In genomic region chr15:26894031-26894655, GRCm38 (mm10) we compare ENCODE assay signal across 8 mouse cellular contexts. TPM values are rescaled to one million over a fixed set of nuclear protein-coding genes. Genes with fewer than 3 reads are reported as not detected.
DNase-seq lines count a peak whose midpoint lies in the region; ATAC-seq and TF ChIP-seq lines count a peak whose summit lies in the region.

No protein-coding gene starts in this region.

- peak overlapping the region; percentile 66 for H3K4me2 ChIP-seq in embryonic facial prominence, embryonic 15.5 days (replicated peaks)
- H3K4me2 ChIP-seq in heart, embryonic 16.5 days (ENCODE audit: low read depth, low read length): peak overlapping the region; percentile 94
- H3K4me2 ChIP-seq in kidney, postnatal 0 days (ENCODE audit: low read length): peak overlapping the region; percentile 88
- H3K4me2 ChIP-seq in stomach, embryonic 15.5 days: peak overlapping the region; percentile 79

- 2% methylated on average over 12 of the region's 12 CpGs for WGBS in embryonic facial prominence, embryonic 15.5 days
- 5% methylated on average over 12 of the region's 12 CpGs for WGBS in heart, embryonic 16.5 days
- 2% methylated on average over 12 of the region's 12 CpGs for WGBS in kidney, postnatal 0 days
- WGBS in stomach, embryonic 15.5 days: 1% methylated on average over 12 of the region's 12 CpGs

- peak overlapping the region; percentile 95 for H3K27ac ChIP-seq in embryonic facial prominence, embryonic 15.5 days (replicated peaks)
- H3K27ac ChIP-seq in heart, embryonic 16.5 days (ENCODE audit: low read length): peak overlapping the region; percentile 91
- peak overlapping the region; percentile 92; the same call in 1 of the 2 replicates for H3K27ac ChIP-seq in kidney, postnatal 0 days
- peak overlapping the region; percentile 93 for H3K27ac ChIP-seq in stomach, embryonic 15.5 days

- no peaks in the 10 kb centered on the region for H3K9me3 ChIP-seq in embryonic facial prominence, embryonic 15.5 days (replicated peaks)
- H3K9me3 ChIP-seq in heart, embryonic 16.5 days (replicated peaks; ENCODE audit: control insufficient read depth, low read length): no peaks in the 10 kb centered on the region
- H3K9me3 ChIP-seq in kidney, postnatal 0 days (replicated peaks; ENCODE audit: low read length): no peaks in the 10 kb centered on the region
- H3K9me3 ChIP-seq in stomach, embryonic 15.5 days: no peaks in the 10 kb centered on the region

- peak overlapping the region; percentile 82 for H3K4me3 ChIP-seq in embryonic facial prominence, embryonic 15.5 days (replicated peaks)
- peak overlapping the region; percentile 71 for H3K4me3 ChIP-seq in heart, embryonic 16.5 days (ENCODE audit: low read length)
- H3K4me3 ChIP-seq in kidney, postnatal 0 days (replicated peaks; ENCODE audit: low read depth, low read length): peak overlapping the region; percentile 80
- peak overlapping the region; percentile 73 for H3K4me3 ChIP-seq in stomach, embryonic 15.5 days (replicated peaks)

- no peak for TF ChIP-seq CTCF in kidney, postnatal 0 days (IDR thresholded peaks at IDR 0.05; ENCODE audit: low read depth)

- H3K9ac ChIP-seq in embryonic facial prominence, embryonic 15.5 days: peak overlapping the region; percentile 80; the same call in 1 of the 2 replicates
- H3K9ac ChIP-seq in heart, embryonic 16.5 days (ENCODE audit: low read length): peak overlapping the region; percentile 81
- H3K9ac ChIP-seq in kidney, postnatal 0 days (ENCODE audit: low read depth, low read length): peak overlapping the region; percentile 75; the same call in 1 of the 2 replicates
- 0 out of 2 replicates have a peak overlapping the region, but pooled peaks have one; percentile 76 for H3K9ac ChIP-seq in stomach, embryonic 15.5 days

- peaks cover 7% of the 10 kb centered on the region; the same call in 1 of the 2 replicates for H3K4me1 ChIP-seq in embryonic facial prominence, embryonic 15.5 days
- no peaks in the 10 kb centered on the region for H3K4me1 ChIP-seq in heart, embryonic 16.5 days (ENCODE audit: control insufficient read depth, insufficient read depth, low read length)
- H3K4me1 ChIP-seq in kidney, postnatal 0 days (replicated peaks; ENCODE audit: insufficient read depth, low read length): no peaks in the 10 kb centered on the region
- H3K4me1 ChIP-seq in stomach, embryonic 15.5 days: no peaks in the 10 kb centered on the region

- no peaks in the 10 kb centered on the region for H3K27me3 ChIP-seq in embryonic facial prominence, embryonic 15.5 days
- no peaks in the 10 kb centered on the region for H3K27me3 ChIP-seq in heart, embryonic 16.5 days (ENCODE audit: control insufficient read depth, insufficient read depth, low read length)
- 0 out of 2 replicates have a peak, but pooled peaks cover 4% of the 10 kb centered on the region for H3K27me3 ChIP-seq in kidney, postnatal 0 days (ENCODE audit: insufficient read depth, low read length)
- no peaks in the 10 kb centered on the region for H3K27me3 ChIP-seq in stomach, embryonic 15.5 days (replicated peaks)

- H3K36me3 ChIP-seq in embryonic facial prominence, embryonic 15.5 days: no peaks in the 10 kb centered on the region
- H3K36me3 ChIP-seq in heart, embryonic 16.5 days (ENCODE audit: control insufficient read depth, insufficient read depth): no peaks in the 10 kb centered on the region
- no peaks in the 10 kb centered on the region for H3K36me3 ChIP-seq in kidney, postnatal 0 days (ENCODE audit: insufficient read depth, low read length)
- H3K36me3 ChIP-seq in stomach, embryonic 15.5 days: no peaks in the 10 kb centered on the region

- peak; percentile 61 for DNase-seq in adrenal gland, postnatal 10 days
- peak; percentile 88 for DNase-seq in kidney, postnatal 0 days (ENCODE audit: low spot score)
- DNase-seq in lung, postnatal 25 days (ENCODE audit: low spot score): peak; percentile 59
- no peak for DNase-seq in right cerebral cortex, adult 18-20 months
- no peak for DNase-seq in B cell, adult 2 months

- peak; percentile 59; the same call in 1 of the 2 replicates for ATAC-seq in embryonic facial prominence, embryonic 15.5 days (ENCODE audit: insufficient number of reproducible peaks, low FRiP score, low TSS enrichment, low read depth)
- ATAC-seq in heart, embryonic 16.5 days (replicated peaks; ENCODE audit: extremely low read depth, insufficient read depth, low FRiP score): no peak
- ATAC-seq in kidney, postnatal 0 days (replicated peaks; ENCODE audit: low FRiP score, low read depth): peak; percentile 20; the same call in 1 of the 2 replicates
- ATAC-seq in stomach, embryonic 15.5 days (ENCODE audit: insufficient read depth, low FRiP score, low read depth): 0 out of 2 replicates have a peak, but pooled peaks have one; percentile 14

RNA-seq across cellular contexts. Expression of gene Fbxl7, which starts 1.2 kb away (rescaled TPM):
- 10 to 100 TPM in 1 of 2 experiments, 1 to 10 TPM in 1; 9.2 to 14.1 TPM for total RNA-seq in adrenal gland, postnatal 10 days (2021)
- 23.7 and 26.2 TPM in 2 replicates for polyA plus RNA-seq in embryonic facial prominence, embryonic 15.5 days (2015; fragmentation: Nextera tagmentation; extraction: Ambion mirVana)
- polyA plus RNA-seq in heart, embryonic 16.5 days (2015; fragmentation: Nextera tagmentation; extraction: Ambion mirVana): 7.3 and 8.5 TPM in 2 replicates
- polyA plus RNA-seq in kidney, postnatal 0 days (2015; fragmentation: Nextera tagmentation; extraction: Ambion mirVana): 7.4 and 7.9 TPM in 2 replicates
- polyA plus RNA-seq in stomach, embryonic 15.5 days (2015; fragmentation: Nextera tagmentation; extraction: Ambion mirVana): 14.4 and 16.8 TPM in 2 replicates

Comparison
In these comparisons a context has a peak if more than half of its experiments do, and no peak if none do; other contexts are left out.
1. DNase-seq: peak in adrenal gland, postnatal 10 days (single experiment), kidney, postnatal 0 days (single experiment) and lung, postnatal 25 days (single experiment); none in right cerebral cortex, adult 18-20 months (single experiment) and B cell, adult 2 months (0 of 2).
2. Peak in every context shown above with its lines, with median percentiles within 50 percentile points of each other: H3K27ac ChIP-seq, H3K4me2 ChIP-seq, H3K4me3 ChIP-seq and H3K9ac ChIP-seq.